Mouse (Mus musculus): ENCODE measurements around the gene Nt5m.

Gene Nt5m

GRCm38 (mm10) chr11:59838426-59838825 lies 821 bp upstream of the Nt5m start:
- no peak for DNase-seq (ENCODE audit: extremely low read depth, insufficient read length, low spot score)

DNA sequence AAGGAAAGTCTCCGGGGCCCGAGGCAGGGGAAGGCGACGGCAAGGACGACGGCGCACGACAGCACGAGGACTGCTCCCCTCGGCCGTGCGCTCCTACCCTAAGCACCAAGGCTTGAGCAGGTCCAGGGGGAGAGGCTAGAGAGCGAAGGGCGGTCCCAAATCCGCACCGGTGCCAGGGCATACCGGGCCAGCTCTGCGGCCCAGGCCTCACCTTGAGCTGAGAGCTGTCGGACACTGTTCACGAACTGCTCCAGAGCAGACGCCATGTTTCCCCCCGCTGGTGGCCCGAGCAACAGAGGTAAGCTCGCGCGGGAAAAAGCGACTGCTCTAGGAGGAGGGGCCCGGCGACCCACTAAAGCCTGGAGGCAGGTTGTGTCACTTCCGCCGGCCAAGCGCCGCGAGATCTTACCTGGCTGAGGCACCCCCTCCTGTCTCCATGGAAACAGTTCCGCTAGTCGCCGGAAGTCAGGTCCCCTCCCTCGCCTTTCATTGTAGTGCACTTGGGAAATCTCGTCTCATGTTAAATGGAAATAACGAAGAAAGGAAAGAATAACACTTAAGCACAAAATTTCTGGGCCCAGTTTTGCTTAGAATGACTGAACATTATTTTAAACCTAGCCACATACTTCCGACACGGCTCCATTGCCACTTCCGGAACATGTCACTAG lies 346 bp downstream of the Nt5m start, which contains the start of gene Cops3:
TSS of gene Cops3 (minus strand) at position 380 of the 668 bp plus-strand sequence.
- peak; percentile 94 for DNase-seq (ENCODE audit: extremely low read depth, insufficient read length, low spot score)

DNA sequence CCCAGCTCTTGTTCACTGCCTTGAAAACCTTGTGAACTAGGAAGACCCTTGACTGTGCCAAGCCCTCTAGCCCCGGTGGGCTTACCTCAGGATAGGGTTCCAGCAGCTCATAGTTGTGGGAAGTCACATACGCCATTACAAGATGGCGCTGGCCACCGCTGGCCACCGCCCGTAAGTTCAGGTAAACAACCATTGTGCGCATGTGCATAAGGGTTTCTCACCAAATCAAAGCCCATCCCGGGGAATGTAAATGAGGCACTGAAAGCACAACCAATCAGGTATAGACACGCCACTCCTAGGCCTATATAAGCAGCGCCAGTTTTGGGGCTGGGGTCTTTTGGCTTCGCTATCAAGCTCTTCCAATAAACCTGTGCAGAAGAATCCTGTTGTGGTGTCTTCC lies 7.1 kb downstream of the Nt5m start:
- DNase-seq (ENCODE audit: extremely low read depth, insufficient read length, low spot score) = no peak

- DNase-seq (ENCODE audit: extremely low read depth, insufficient read length, low spot score) = peak; percentile 61
Measured at GRCm38 (mm10) chr11:59847131-59847530, 7.9 kb downstream of the Nt5m start.

GRCm38 (mm10) chr11:59847891-59848884 lies 8.9 kb downstream of the Nt5m start:
- DNase-seq (ENCODE audit: extremely low read depth, insufficient read length, low spot score) = peak; percentile 87

GRCm38 (mm10) chr11:59852865-59853264 lies 13.6 kb downstream of the Nt5m start:
- no peak for DNase-seq (ENCODE audit: extremely low read depth, insufficient read length, low spot score)

- no peak for DNase-seq (ENCODE audit: extremely low read depth, insufficient read length, low spot score)
Measured at GRCm38 (mm10) chr11:59860467-59860866, 21.2 kb downstream of the Nt5m start.

DNA sequence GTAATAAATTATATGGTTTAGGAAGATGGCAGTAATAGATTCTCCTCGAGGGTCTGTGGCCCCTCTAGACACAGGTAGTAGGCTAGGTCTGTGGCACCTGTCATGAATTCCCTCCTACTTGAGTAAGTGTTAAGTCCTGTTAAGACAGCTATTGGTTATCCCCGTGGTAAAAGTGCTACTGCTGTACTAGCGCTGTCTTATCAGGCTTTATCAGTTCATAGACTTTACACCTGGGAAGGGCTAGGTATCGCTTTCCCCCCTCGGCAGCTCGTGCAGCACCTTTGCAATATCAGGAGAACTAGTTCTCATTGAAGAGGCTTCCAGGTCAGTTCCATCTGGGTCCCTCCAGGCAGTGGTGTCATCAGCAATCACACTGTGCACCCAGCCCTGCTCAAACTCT lies 25.1 kb downstream of the Nt5m start:
- DNase-seq (ENCODE audit: extremely low read depth, insufficient read length, low spot score) = no peak

GRCm38 (mm10) chr11:59872124-59872523 lies 32.9 kb downstream of the Nt5m start:
- no peak for DNase-seq (ENCODE audit: extremely low read depth, insufficient read length, low spot score)

DNA sequence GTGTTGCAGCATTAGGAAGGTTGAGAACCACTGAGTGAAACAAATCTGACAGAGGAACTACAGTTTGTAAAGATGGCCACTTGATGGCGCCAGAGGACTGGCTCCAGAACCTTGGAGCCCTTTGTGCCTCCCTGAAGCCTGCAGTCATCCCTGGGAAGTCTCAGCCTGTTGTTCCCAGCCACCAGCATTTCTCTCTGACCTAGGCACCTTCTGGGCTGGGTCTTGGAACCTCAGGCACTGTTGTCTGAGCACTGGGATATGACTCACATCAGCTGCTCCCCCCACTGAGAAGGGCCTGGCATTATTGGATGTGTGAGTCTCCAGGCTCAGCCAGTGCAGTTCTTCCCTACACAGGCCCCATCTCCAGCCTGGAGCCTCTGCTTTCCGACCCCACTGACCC lies 40.8 kb downstream of the Nt5m start:
- DNase-seq (ENCODE audit: extremely low read depth, insufficient read length, low spot score) = peak; percentile 38

DNA sequence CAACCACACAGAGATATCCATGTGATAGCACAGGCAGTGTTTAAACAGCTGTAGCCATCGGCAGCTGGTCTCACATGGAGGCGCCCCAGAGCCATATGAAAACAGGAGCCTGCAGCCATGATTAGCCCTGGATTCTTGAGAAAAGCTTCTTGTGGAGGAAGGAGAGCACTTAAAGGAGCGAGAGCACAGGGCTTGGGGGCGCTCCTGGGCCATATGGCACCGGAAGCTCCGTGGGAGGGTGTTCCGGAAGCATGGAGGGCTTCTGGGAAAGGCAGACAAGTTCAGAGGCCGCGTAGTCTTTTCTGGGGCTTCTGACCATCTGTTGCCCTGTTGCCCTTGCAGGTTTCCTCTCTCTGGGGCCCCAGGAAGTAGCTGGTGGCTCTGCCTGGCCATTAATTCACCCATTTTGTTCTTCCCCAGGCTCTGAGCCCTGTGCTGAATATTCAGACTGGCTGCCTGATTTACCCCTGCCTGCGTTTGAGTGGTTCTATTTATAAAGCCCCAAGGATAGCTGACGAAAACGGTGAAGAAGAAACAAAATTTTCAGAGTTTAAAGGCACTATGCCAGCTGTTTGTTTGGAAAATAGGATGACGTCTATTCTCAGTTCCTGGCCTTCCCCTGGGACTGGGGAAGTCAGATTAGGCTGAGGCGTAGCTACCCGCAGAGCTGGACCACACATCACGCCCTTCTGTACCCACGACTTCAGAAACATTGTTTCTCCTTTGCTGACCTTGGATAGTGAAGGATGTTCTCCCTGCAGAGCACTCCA lies 46.2 kb downstream of the Nt5m start:
- DNase-seq (ENCODE audit: extremely low read depth, insufficient read length, low spot score) = no peak

DNA sequence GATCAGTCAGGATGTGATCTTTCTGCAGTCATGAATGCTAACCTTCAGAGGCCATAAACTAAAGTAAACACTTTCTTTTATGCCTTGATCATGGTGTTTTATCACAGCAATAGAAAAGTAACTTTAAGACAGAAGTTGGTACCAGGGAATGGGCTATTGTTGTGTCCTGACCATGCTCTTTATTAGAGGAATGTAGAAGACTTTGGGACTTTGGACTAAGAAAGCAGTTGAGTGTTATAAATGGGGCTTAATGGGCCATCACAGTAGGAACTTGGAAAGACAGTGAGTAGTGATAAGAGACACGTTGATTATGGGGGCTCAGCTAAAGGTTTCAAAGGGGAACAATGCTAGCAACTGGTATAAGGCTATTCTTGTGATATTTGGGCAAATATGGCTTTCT lies 47.7 kb downstream of the Nt5m start:
- DNase-seq (ENCODE audit: extremely low read depth, insufficient read length, low spot score) = no peak

GRCm38 (mm10) chr11:59888151-59888550 lies 48.9 kb downstream of the Nt5m start:
- no peak for DNase-seq (ENCODE audit: extremely low read depth, insufficient read length, low spot score)

GRCm38 (mm10) chr11:59891854-59892253 lies 52.6 kb downstream of the Nt5m start:
- no peak for DNase-seq (ENCODE audit: extremely low read depth, insufficient read length, low spot score)

- DNase-seq (ENCODE audit: extremely low read depth, insufficient read length, low spot score) = no peak
Measured at GRCm38 (mm10) chr11:59893153-59893788, 54.0 kb downstream of the Nt5m start.

- DNase-seq (ENCODE audit: extremely low read depth, insufficient read length, low spot score) = no peak
Measured at GRCm38 (mm10) chr11:59894916-59895315, 55.7 kb downstream of the Nt5m start.

DNA sequence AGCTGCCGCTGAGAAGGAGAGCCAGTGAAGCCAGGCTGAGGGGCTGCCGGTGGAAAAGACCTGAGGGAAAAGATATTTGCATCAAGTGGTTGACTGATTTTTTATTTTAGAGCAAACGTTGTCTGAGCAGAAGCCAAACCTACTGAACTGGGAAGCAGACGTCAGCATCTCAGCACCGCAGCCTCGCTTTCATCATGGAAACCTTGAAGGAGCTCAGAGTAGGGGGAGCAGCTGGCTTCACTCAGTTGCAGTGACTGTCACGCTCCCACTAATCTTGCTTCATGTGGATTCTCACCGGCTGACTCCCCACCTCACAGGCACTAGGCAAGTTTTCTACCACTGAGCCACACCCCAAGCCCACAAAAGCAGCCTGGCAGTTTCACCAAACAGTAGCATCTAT lies 56.1 kb downstream of the Nt5m start:
- no peak for DNase-seq (ENCODE audit: extremely low read depth, insufficient read length, low spot score)

DNA sequence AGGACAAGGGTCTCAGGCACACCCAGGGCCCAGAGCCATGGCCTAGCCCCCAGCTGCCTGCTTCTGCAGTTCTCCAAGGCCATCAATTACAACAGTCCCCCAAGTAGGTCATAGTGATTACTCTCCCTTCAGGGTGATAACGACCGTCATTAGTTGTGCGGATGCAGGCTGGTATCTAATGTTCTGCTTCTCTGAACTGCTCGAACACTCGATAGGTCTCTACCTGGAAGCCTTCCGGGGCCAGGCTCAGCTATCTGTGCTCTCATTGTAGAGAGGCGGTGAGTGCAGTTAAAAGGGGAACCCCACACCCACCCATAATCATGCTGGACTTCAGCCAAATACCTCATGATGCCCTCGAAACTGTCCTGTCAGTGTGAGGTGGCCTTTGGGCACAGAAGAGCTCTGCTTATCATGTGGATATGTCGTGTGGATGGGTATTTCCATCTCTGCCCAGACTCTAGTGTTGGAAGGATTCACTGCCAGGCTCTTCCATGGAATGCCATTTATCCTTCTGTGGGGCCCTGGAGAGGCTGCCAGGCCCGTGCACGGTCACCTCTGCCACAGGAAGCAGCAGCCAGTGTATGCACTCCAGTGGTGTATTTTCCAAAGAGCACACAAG lies 58.8 kb downstream of the Nt5m start:
- DNase-seq (ENCODE audit: extremely low read depth, insufficient read length, low spot score) = no peak

- DNase-seq (ENCODE audit: extremely low read depth, insufficient read length, low spot score) = peak; percentile 35
Measured at GRCm38 (mm10) chr11:59899711-59900685, 60.8 kb downstream of the Nt5m start.
